Comparison of ENCODE assay signal across 8 mouse cellular contexts in the genomic region with DNA sequence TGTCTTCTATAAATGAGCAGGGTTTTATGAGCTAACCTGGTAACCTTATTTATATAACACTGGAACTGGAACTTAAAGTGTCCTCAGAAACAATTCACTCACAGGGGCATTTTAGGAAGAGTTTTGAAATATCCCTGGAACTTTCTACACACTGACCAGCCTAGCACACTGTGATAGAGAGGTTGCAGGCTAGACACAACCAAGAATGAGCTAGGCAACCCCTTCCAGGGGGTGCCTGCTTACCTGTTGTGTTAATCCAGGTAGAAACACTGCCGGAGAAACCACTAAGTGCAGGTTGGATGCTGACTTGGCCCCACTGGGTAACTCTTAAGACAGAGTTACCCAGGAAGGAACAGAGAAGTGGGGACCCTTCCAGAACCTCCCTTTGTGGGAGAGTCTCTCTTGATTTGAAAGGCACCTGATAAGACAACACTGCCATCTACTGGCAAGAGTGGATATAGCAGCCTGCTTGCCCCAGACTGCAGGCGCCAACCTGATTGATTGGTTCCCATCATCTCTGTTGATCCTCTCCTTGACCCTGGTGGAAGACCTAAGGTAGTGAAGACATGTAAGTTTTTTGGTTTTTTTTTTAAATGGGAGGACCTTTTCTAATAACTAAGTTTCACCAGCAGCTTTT. TPM values are rescaled to one million over a fixed set of nuclear protein-coding genes. Genes with fewer than 3 reads are reported as not detected.
DNase-seq lines count a peak whose midpoint lies in the region; ATAC-seq and TF ChIP-seq lines count a peak whose summit lies in the region.

No protein-coding gene starts in this region.

- H3K27ac ChIP-seq in midbrain, embryonic 14.5 days (replicated peaks; ENCODE audit: low read depth, low read length): no peak overlapping the region
- H3K27ac ChIP-seq in small intestine, adult 2 months (ENCODE audit: insufficient read depth, low read depth, low read length): no peak overlapping the region

- H3K4me3 ChIP-seq in midbrain, embryonic 14.5 days (replicated peaks; ENCODE audit: low read depth, low read length): no peak overlapping the region
- no peak overlapping the region for H3K4me3 ChIP-seq in small intestine, adult 2 months (ENCODE audit: low read depth, low read length)

- H3K27me3 ChIP-seq in midbrain, embryonic 14.5 days (ENCODE audit: control insufficient read depth, insufficient read depth, low read length): no peaks in the 10 kb centered on the region
- H3K27me3 ChIP-seq in small intestine, adult 2 months (ENCODE audit: control insufficient read depth, insufficient read depth, low read length): no peaks in the 10 kb centered on the region

- TF ChIP-seq POLR2A in small intestine, adult 2 months (IDR thresholded peaks at IDR 0.05; ENCODE audit: low read depth, low read length): no peak

- 40% methylated on average over 2 of the region's 2 CpGs for WGBS in midbrain, embryonic 14.5 days
- WGBS in small intestine, adult 2 months: 28% methylated on average over 2 of the region's 2 CpGs

- intact Hi-C loops in left cerebral cortex, postnatal 4 days (cut with DNase I): no loop called here

- H3K4me2 ChIP-seq in midbrain, embryonic 14.5 days (ENCODE audit: low read length): no peak overlapping the region

- no peaks in the 10 kb centered on the region for H3K9me3 ChIP-seq in midbrain, embryonic 14.5 days (ENCODE audit: control insufficient read depth, low read length)

- TF ChIP-seq CTCF in small intestine, adult 2 months (IDR thresholded peaks at IDR 0.05; ENCODE audit: extremely low read depth, insufficient read length, insufficient replicate concordance, low read depth, low read length): peak; percentile 86; the same call in 1 of the 2 replicates

- DNase-seq in spleen, adult 18-20 months: peak; percentile 60 to 87
- DNase-seq in spleen, adult 12 weeks (ENCODE audit: low spot score): no peak
- DNase-seq in gastrocnemius, adult 8-10 months (ENCODE audit: low spot score in 2 of 2): peak; percentile 56 to 58
- peak; percentile 81 for DNase-seq in kidney, adult 18-20 months
- DNase-seq in left cerebral cortex, postnatal 4 days: peak; percentile 83
- peak; percentile 91 for DNase-seq in midbrain, embryonic 14.5 days

- no peak overlapping the region for H3K9ac ChIP-seq in midbrain, embryonic 14.5 days (replicated peaks; ENCODE audit: low read length)

- ATAC-seq in common myeloid progenitor, adult 5-6 weeks (replicated peaks; ENCODE audit: low read depth, poor library complexity, severe bottlenecking): peak; percentile 67
- ATAC-seq in midbrain, embryonic 14.5 days (ENCODE audit: low FRiP score, low TSS enrichment): peak; percentile 57; the same call in 1 of the 2 replicates

- no peaks in the 10 kb centered on the region for H3K36me3 ChIP-seq in midbrain, embryonic 14.5 days (ENCODE audit: control insufficient read depth, insufficient read depth, low read length)
- H3K36me3 ChIP-seq in small intestine, adult 2 months (ENCODE audit: control insufficient read depth, insufficient read depth, low read length): 0 out of 2 replicates have a peak, but pooled peaks cover 4% of the 10 kb centered on the region

- H3K4me1 ChIP-seq in midbrain, embryonic 14.5 days (ENCODE audit: control insufficient read depth, insufficient read depth, low read length): no peaks in the 10 kb centered on the region
- H3K4me1 ChIP-seq in small intestine, adult 2 months (ENCODE audit: control insufficient read depth, insufficient read depth, insufficient read length, low read length): peaks cover 6% of the 10 kb centered on the region; the same call in 1 of the 2 replicates

RNA-seq across cellular contexts. Expression of a gene that starts 36.7 kb away (rescaled TPM):
- 31.8 and 80.5 TPM in 2 replicates for total RNA-seq in common myeloid progenitor, adult 5-6 weeks (2017)
- 1 to 10 TPM; 2.5 to 5.5 (median 3.1) TPM for total RNA-seq in gastrocnemius, adult 8-10 months (2022)
- 1 to 10 TPM; 2.3 to 3.2 TPM for total RNA-seq in left cerebral cortex, postnatal 4 days (2021)
- polyA plus RNA-seq in midbrain, embryonic 14.5 days (2014; fragmentation: Nextera tagmentation; extraction: Ambion mirVana): 0.78 and 2.9 TPM in 2 replicates
- polyA plus RNA-seq in small intestine, adult 2 months (2012; rRNA removed): 2.1 and 2.4 TPM in 2 replicates
